Mouse (Mus musculus) liver (tissue): ENCODE measurements around the gene 4930474N05Rik.

ENCODE experiments used
- DNase-seq: peaks from one replicate; pipeline ENCODE4 v3.0.0-alpha.2; 2020; ENCODE audit warnings: mixed read lengths

The 4930474N05Rik gene

DNA sequence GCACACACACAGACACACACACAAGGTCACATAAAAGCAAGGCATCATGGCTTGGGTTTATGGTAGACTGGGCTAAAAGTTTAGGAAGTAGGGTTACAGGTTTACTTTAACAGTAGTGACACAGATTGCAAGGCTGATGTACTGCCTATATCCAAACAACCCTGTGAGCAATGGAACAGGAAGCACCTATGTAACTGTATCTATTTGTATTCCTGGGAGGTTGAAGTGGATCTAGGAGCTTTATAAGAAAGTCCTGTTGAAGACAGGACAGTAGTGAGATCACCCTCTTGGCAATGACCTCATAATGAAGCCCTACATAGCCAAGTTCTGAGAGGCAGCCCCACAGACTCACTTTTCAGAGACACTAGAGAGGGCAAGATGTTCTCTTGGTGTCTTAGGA, at the start of gene 4930474N05Rik:
Gene 4930474N05Rik (plus strand): TSS at position 301 of the 400 bp plus-strand sequence.
- DNase-seq = no peak

DNA sequence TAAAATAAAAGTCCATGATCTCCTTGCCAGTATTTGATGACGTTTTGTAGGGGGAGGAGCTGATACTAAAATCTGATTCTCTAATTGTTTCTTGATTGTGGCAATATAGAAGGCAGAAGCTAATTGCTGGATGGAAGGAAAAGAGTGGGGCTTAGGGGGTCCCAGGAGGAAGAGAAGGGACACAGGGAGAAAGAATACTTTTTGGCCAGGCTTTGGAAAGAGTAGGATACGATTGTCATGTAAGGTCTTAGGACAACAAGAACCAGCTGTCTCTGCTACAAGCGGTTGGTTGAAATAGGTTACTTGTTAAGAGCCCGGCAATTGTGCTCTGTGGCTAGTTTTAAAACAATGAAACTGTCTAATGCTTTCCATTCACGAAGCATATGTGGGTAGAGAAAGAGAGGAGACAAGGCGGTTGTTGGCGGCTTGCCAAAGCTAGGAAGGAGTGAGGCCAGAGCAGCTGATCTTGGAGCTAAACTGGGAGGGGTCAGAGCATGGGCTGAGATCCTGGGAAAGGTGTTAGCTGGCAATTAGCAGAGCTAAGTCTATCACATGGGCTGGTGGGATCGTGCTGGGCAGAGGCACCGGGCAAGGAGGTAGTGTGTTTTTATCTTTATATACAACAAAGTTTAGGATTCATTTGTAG, 45.8 kb upstream of the 4930474N05Rik start:
- DNase-seq = peak; percentile 35

DNA sequence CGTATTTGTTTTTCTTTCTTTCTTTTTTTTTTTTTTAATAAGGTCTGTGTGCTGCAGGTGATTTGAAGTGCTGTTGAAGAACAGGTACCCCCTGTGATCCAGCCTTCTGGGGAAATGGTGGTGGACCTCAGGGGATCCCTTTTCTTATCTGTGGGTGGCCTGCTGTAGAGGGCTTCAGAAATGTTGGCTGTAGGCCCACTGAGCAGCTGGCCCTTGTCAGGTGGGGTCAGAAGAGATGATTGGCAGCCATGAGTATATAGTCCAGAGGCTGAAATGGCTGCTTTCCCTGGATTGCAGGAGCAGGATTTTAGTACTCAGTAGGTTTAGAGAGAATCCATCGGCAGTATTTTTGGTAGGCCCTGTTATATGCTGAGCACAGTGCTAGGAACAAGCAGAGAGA, 41.4 kb upstream of the 4930474N05Rik start:
- no peak for DNase-seq

DNA sequence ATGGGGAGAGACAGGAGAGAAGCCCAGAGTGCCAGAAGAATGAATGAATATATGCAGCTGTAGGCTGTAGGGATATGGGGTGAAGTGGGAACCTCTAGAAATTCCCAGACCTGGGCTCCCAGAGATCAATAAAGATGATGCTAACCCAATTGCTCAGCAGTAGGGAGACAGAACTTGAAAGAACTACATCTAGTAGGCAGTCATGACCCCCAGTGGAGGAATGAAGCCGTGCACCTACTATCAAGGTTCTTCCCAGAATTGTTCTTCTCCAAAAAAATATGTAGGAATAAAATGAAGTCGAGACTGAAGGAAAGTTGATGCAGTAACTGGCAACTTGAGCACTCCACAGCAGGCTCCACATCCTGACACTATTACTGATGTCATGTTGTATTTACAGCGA, 3.8 kb downstream of the 4930474N05Rik start:
- no peak for DNase-seq

DNA sequence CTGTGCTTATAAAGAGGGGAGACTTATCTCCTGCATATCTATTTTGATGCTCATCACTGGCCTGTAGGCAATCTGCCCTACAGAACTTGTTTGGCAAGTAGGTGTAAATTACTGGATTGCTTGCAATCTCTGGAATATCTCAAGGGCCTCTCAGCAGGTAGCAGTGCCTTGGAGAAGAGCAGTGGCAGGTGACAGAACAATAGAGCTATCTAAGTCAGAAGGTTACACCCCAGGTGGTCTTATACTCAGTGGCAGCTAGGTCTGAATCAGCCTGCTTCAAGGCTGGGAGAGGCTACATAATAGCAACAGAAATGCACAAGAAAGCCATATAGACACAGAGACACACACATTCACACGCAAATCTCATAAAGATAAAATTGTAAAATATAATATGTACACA, 4.9 kb downstream of the 4930474N05Rik start:
- DNase-seq = no peak

DNA sequence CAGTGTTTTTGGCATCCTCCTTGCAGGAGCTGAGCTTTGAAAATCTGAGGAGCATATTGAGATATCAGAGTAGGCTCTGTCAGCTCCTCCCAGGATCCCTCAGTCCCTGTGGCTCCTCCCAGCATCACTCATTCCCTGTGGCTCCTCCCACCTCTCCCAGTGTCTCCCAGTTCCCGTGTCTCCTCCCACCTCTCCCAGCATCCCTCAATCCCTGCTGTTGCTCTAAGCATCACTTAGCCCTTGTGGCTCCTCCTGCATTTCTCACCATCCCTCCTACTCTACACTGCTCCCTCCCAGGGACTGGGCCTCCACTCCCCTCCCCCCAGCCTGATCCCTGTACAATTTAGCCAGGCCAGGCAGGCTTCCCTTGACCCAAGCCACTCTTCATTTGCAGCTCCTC, 6.0 kb downstream of the 4930474N05Rik start:
- no peak for DNase-seq

DNA sequence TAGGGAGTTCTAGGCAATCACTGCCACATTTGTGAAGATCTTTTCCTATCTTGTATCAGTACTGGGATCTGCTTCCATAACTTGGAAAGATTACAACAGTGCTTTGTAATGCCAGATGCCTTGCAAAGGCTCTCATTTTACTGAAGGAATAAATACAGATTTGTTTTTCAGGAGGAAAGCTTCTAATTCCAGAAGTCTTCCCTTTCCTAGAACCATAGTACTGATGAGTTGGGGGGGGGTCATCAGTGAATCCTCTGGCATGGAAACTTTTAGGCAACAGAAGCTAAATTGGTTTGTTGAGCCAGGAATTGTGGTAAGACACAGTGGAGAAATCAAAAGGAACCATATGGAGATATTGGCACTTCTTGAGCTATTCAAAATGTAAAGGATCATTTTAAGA, 19.8 kb downstream of the 4930474N05Rik start:
- no peak for DNase-seq

DNA sequence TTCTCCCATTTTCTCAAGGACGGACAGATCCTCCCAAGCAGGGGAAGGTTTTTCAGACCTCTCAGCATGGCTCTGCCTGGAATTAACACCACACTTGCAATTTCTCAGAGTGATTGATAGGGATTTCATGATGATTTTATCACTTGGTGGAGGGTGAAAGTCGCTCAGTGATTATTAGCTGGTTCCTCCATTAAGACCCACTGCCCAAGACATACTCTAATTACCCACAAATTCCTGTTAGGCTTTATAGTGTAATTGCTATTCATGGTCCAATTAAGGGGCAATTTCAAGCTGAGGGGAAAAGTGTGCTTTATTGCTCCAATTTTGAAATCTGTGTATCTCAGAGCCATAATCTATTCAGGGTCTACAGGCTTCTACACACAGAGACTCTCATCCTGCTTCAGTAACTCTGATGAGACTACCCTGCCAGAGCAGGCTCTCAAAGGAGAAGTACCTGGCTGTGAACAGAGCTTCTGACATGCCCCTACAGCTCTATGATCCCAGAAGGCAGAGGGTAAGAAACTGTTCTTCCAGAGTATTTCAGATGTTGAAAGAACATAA, 29.1 kb downstream of the 4930474N05Rik start:
- no peak for DNase-seq

DNA sequence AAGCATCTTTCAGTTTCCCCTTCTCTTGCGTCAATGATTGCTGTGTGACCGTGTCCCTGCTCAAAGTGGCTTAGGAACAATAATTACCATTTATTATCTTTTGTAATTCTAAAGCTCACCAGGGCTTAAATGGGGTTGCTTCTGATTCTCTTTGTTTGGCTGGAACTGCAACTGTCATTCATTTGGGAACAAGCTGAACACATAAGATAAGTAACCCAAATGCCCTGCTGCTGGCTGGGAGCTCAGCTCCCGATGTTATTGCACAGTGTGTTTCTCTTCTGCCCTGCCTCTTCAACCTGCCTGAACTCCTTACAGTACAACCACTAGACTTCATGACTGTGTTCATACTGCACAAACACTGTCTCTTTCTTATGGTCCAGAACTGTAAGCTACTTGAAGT, 41.0 kb downstream of the 4930474N05Rik start:
- no peak for DNase-seq

DNA sequence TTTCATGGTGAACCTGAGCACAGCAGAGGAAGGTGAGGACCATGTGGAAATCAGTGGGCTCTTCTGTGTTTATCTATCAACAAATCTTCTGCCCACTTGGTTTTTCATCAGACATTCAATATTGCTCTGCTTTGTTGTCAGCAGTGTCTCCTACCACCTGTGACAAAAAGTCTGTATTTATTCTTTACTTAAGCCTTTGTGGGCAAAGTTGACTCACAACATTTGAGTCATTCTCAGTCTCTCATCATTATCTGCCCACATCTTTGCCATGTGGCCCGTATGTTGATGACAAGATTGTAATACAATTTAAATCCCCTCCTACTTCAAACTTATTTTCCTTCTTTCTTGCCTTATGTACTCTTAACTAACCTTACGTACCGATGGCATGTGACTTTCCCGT, 43.0 kb downstream of the 4930474N05Rik start:
- DNase-seq = no peak

DNA sequence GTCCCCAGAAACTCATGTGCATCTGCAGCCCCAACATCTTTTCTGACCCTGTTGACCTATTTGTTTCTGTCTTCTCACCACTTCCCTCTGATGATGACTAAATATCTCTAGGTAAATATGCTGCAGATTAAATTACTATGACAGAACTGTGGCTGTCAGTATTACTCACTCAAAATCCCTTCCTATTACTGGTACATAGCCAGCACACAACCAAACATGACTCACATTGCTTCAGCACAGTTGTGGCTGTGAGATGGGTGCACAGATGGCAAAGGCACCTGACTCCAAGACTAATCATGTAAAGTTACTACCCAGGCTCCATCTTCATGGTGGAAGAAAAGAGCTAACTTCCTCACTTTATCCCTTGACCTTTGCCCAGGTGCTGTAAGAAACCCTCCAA, 50.5 kb downstream of the 4930474N05Rik start:
- no peak for DNase-seq
